ENCODE assay signal across 8 mouse cellular contexts in genomic region chr7:30314721-30315155, GRCm38 (mm10). TPM values are rescaled to one million over a fixed set of nuclear protein-coding genes. Genes with fewer than 3 reads are reported as not detected.
DNase-seq lines count a peak whose midpoint lies in the region; ATAC-seq and TF ChIP-seq lines count a peak whose summit lies in the region.

Gene Syne4 (plus strand): TSS chr7:30314807.

- no peak within 1 kb of the TSS for H3K4me2 ChIP-seq in forebrain, embryonic 14.5 days (ENCODE audit: low read length)
- H3K4me2 ChIP-seq in embryonic facial prominence, embryonic 12.5 days (replicated peaks): peak within 1 kb of the TSS; percentile 71
- H3K4me2 ChIP-seq in stomach, embryonic 14.5 days (replicated peaks; ENCODE audit: low read depth, low read length): peak within 1 kb of the TSS; percentile 44

- peak within 1 kb of the TSS; percentile 81 for H3K27ac ChIP-seq in forebrain, embryonic 10.5 days
- H3K27ac ChIP-seq in forebrain, embryonic 14.5 days (ENCODE audit: low read depth, low read length): no peak within 1 kb of the TSS
- no peak within 1 kb of the TSS for H3K27ac ChIP-seq in ES-Bruce4 (ENCODE audit: insufficient read depth, low read length)
- peak within 1 kb of the TSS; percentile 81 for H3K27ac ChIP-seq in embryonic facial prominence, embryonic 12.5 days
- peak within 1 kb of the TSS; percentile 84 for H3K27ac ChIP-seq in limb, embryonic 10.5 days
- peak within 1 kb of the TSS; percentile 30; the same call in 1 of the 2 replicates for H3K27ac ChIP-seq in stomach, embryonic 14.5 days (ENCODE audit: low read length)

- H3K4me1 ChIP-seq in forebrain, embryonic 10.5 days: peaks cover 31% of the 10 kb centered on the region
- H3K4me1 ChIP-seq in forebrain, embryonic 14.5 days (ENCODE audit: control insufficient read depth, insufficient read depth, low read length): no peaks in the 10 kb centered on the region
- H3K4me1 ChIP-seq in ES-Bruce4 (ENCODE audit: control insufficient read depth, insufficient read depth, low read length): peaks cover 2% of the 10 kb centered on the region
- peaks cover 19% of the 10 kb centered on the region for H3K4me1 ChIP-seq in embryonic facial prominence, embryonic 12.5 days
- peaks cover 37% of the 10 kb centered on the region for H3K4me1 ChIP-seq in limb, embryonic 10.5 days
- peaks cover 10% of the 10 kb centered on the region; the same call in 1 of the 2 replicates for H3K4me1 ChIP-seq in stomach, embryonic 14.5 days (ENCODE audit: control insufficient read depth, insufficient read depth, low read length)

- DNase-seq in forebrain, embryonic 10.5 days (ENCODE audit: extremely low spot score, low spot score): peak; percentile 60
- DNase-seq in forebrain, embryonic 14.5 days (ENCODE audit: low spot score): no peak
- peak; percentile 75 for DNase-seq in limb, embryonic 10.5 days (ENCODE audit: low spot score)
- DNase-seq in gastrocnemius, adult 8-10 months (ENCODE audit: low spot score in 2 of 2): no peak
- DNase-seq in thymus, postnatal 14 days: no peak

- H3K9me3 ChIP-seq in forebrain, embryonic 10.5 days: no peaks in the 10 kb centered on the region
- H3K9me3 ChIP-seq in forebrain, embryonic 14.5 days (replicated peaks; ENCODE audit: control insufficient read depth, low read length): no peaks in the 10 kb centered on the region
- H3K9me3 ChIP-seq in ES-Bruce4 (replicated peaks; ENCODE audit: control insufficient read depth, insufficient read depth, low read length, poor library complexity, severe bottlenecking): no peaks in the 10 kb centered on the region
- H3K9me3 ChIP-seq in embryonic facial prominence, embryonic 12.5 days: no peaks in the 10 kb centered on the region
- H3K9me3 ChIP-seq in limb, embryonic 10.5 days (replicated peaks): no peaks in the 10 kb centered on the region
- no peaks in the 10 kb centered on the region for H3K9me3 ChIP-seq in stomach, embryonic 14.5 days (ENCODE audit: control insufficient read depth, low read depth, low read length)

- no peak for ATAC-seq in forebrain, embryonic 14.5 days
- ATAC-seq in embryonic facial prominence, embryonic 12.5 days (ENCODE audit: insufficient number of reproducible peaks, insufficient read depth, low FRiP score, low TSS enrichment): peak; percentile 73; the same call in 1 of the 2 replicates
- ATAC-seq in stomach, embryonic 14.5 days (ENCODE audit: insufficient number of reproducible peaks, insufficient read depth, low FRiP score, low read depth): peak; percentile 80

- H3K4me3 ChIP-seq in forebrain, embryonic 10.5 days: peak within 1 kb of the TSS; percentile 59
- no peak within 1 kb of the TSS for H3K4me3 ChIP-seq in forebrain, embryonic 14.5 days (ENCODE audit: low read depth, low read length)
- H3K4me3 ChIP-seq in ES-Bruce4 (ENCODE audit: low read depth, low read length): peak within 1 kb of the TSS; percentile 81
- H3K4me3 ChIP-seq in embryonic facial prominence, embryonic 12.5 days: peak within 1 kb of the TSS; percentile 52
- H3K4me3 ChIP-seq in limb, embryonic 10.5 days: peak within 1 kb of the TSS; percentile 68
- peak within 1 kb of the TSS; percentile 36 for H3K4me3 ChIP-seq in stomach, embryonic 14.5 days (ENCODE audit: low read depth, low read length)

- TF ChIP-seq POLR2A in ES-Bruce4 (IDR thresholded peaks at IDR 0.05; ENCODE audit: insufficient read depth, low read length): peak; percentile 53

- 2% methylated on average over 9 of the region's 9 CpGs for WGBS in forebrain, embryonic 10.5 days
- WGBS in forebrain, embryonic 14.5 days: 1% methylated on average over 9 of the region's 9 CpGs
- under 1% methylated on average over 9 of the region's 9 CpGs for WGBS in embryonic facial prominence, embryonic 12.5 days
- WGBS in limb, embryonic 10.5 days: 3% methylated on average over 9 of the region's 9 CpGs
- WGBS in stomach, embryonic 14.5 days: under 1% methylated on average over 9 of the region's 9 CpGs

- peaks cover 61% of the 10 kb centered on the region for H3K36me3 ChIP-seq in forebrain, embryonic 10.5 days (replicated peaks)
- H3K36me3 ChIP-seq in forebrain, embryonic 14.5 days (ENCODE audit: control insufficient read depth, insufficient read depth, low read length): 0 out of 2 replicates have a peak, but pooled peaks cover 11% of the 10 kb centered on the region
- H3K36me3 ChIP-seq in ES-Bruce4 (ENCODE audit: control insufficient read depth, insufficient read depth, low read length, poor library complexity, severe bottlenecking): no peaks in the 10 kb centered on the region
- peaks cover 27% of the 10 kb centered on the region for H3K36me3 ChIP-seq in embryonic facial prominence, embryonic 12.5 days
- H3K36me3 ChIP-seq in limb, embryonic 10.5 days: peaks cover 77% of the 10 kb centered on the region
- no peaks in the 10 kb centered on the region; the same call in 1 of the 2 replicates for H3K36me3 ChIP-seq in stomach, embryonic 14.5 days (ENCODE audit: control insufficient read depth, insufficient read depth, low read length)

- no peak for TF ChIP-seq CTCF in ES-Bruce4 (IDR thresholded peaks at IDR 0.05; ENCODE audit: low read depth, low read length)

- no peak within 1 kb of the TSS for H3K9ac ChIP-seq in forebrain, embryonic 14.5 days (ENCODE audit: low read length)
- peak within 1 kb of the TSS; percentile 69 for H3K9ac ChIP-seq in ES-Bruce4 (ENCODE audit: low read depth, poor library complexity, severe bottlenecking)
- H3K9ac ChIP-seq in embryonic facial prominence, embryonic 12.5 days: peak within 1 kb of the TSS; percentile 62
- H3K9ac ChIP-seq in stomach, embryonic 14.5 days (replicated peaks; ENCODE audit: low read depth, low read length): peak within 1 kb of the TSS; percentile 29; the same call in 1 of the 2 replicates

- H3K27me3 ChIP-seq in forebrain, embryonic 10.5 days (ENCODE audit: poor library complexity, severe bottlenecking): no peaks in the 10 kb centered on the region
- H3K27me3 ChIP-seq in forebrain, embryonic 14.5 days (replicated peaks; ENCODE audit: control insufficient read depth, insufficient read depth, low read length): no peaks in the 10 kb centered on the region
- no peaks in the 10 kb centered on the region for H3K27me3 ChIP-seq in ES-Bruce4 (ENCODE audit: control insufficient read depth, insufficient read depth, low read length, poor library complexity, severe bottlenecking)
- H3K27me3 ChIP-seq in embryonic facial prominence, embryonic 12.5 days: no peaks in the 10 kb centered on the region
- no peaks in the 10 kb centered on the region for H3K27me3 ChIP-seq in limb, embryonic 10.5 days (ENCODE audit: low read depth, poor library complexity, severe bottlenecking)
- H3K27me3 ChIP-seq in stomach, embryonic 14.5 days (ENCODE audit: control insufficient read depth, insufficient read depth, low read length): no peaks in the 10 kb centered on the region

- 0 out of 2 replicates have a peak, but pooled peaks have one; percentile 41 for TF ChIP-seq EP300 in ES-Bruce4 (IDR thresholded peaks at IDR 0.05; ENCODE audit: insufficient read depth, low read depth, low read length)

RNA-seq across cellular contexts. Expression of gene Syne4, which starts in this region (rescaled TPM):
- polyA plus RNA-seq in forebrain, embryonic 10.5 days (2016; fragmentation: Nextera tagmentation; extraction: Ambion mirVana): 29.8 and 32.8 TPM in 2 replicates
- 3.6 and 3.7 TPM in 2 replicates for polyA plus RNA-seq in forebrain, embryonic 14.5 days (2014; fragmentation: Nextera tagmentation; extraction: Ambion mirVana)
- polyA plus RNA-seq in ES-Bruce4 (2011; ENCODE audit: insufficient read depth, insufficient read length, low read depth, missing spikeins): 41.6 and 43.7 TPM in 2 replicates
- polyA plus RNA-seq in embryonic facial prominence, embryonic 12.5 days (2016; fragmentation: Nextera tagmentation; extraction: Ambion mirVana): 94.9 and 101 TPM in 2 replicates
- 52.9 and 92.3 TPM in 2 replicates for polyA plus RNA-seq in limb, embryonic 10.5 days (2016; fragmentation: Nextera tagmentation; extraction: Ambion mirVana)
- 49.0 and 53.2 TPM in 2 replicates for polyA plus RNA-seq in stomach, embryonic 14.5 days (2014; fragmentation: Nextera tagmentation; extraction: Ambion mirVana)
- 1 to 10 TPM in 2 of 4 experiments, under 1 TPM in 1, not detected in 1; 0.73 to 1.7 (median 1.3) TPM for total RNA-seq in gastrocnemius, adult 8-10 months (2022)

Comparison
In these comparisons a context has a peak if more than half of its experiments do, and no peak if none do; other contexts are left out.
1. DNase-seq: peak in forebrain, embryonic 10.5 days (single experiment) and limb, embryonic 10.5 days (single experiment); none in forebrain, embryonic 14.5 days (single experiment), gastrocnemius, adult 8-10 months (0 of 2) and thymus, postnatal 14 days (single experiment).
2. H3K27ac ChIP-seq: peak in forebrain, embryonic 10.5 days (single experiment), embryonic facial prominence, embryonic 12.5 days (single experiment), limb, embryonic 10.5 days (single experiment) and stomach, embryonic 14.5 days (single experiment); none in forebrain, embryonic 14.5 days (single experiment) and ES-Bruce4 (single experiment).